Mouse (Mus musculus) hematopoietic multipotent progenitor cell, adult 10-12 weeks (in vitro differentiated cells): ENCODE results near the gene Hes7. TPM values are rescaled to one million over a fixed set of nuclear protein-coding genes. Genes with fewer than 3 reads are reported as not detected.

Source experiments
- polyA plus RNA-seq: library from polyadenylated mRNA; stranded (reverse); fragments of >175 nt; gene quantifications from 2 replicates; pipeline ENCODE4 v1.2.3, GENCODE M21; 2012; ENCODE audit warnings: low replicate concordance

Gene Hes7
- 0.33 and 2.2 TPM in 2 replicates for polyA plus RNA-seq

DNA sequence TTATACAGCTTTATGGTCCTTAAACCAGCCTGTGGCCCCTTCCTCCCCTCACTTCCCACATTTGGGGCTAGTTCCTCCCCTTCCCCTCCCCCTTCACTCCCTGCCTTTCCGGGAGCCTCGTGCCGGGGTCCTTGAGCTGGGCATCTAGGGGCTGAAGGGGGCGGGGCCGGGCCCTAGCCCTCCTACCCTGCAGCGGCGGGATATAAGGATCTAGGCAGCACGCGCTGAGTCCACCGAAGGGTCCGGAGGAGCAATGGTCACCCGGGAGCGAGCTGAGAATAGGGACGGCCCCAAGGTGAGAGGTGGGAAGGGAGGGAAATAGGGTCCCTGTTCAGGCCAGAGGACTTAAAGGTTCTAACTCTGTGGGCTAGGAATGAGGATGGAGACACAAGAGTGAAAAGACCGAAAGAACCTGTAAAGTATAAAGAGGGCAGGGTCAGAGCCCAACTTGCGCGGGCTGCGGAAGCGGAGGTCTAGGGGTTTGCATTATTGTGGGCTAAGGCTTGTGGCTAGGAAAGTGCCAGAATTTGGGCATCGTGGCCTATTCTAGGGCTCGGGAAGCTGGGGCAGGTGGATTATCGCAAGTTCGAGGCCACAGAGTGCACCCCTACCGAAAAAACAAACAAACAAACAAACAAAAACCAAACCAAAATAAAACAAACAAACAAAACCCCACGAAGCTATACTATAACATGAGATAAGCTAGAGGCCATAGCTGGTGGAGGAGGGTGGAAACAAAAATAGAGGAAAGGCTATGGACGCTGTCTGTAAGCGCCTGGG, at the start of gene Hes7:
Gene Hes7, plus strand, starts transcription at position 184 of the 780 bp plus-strand sequence.

DNA sequence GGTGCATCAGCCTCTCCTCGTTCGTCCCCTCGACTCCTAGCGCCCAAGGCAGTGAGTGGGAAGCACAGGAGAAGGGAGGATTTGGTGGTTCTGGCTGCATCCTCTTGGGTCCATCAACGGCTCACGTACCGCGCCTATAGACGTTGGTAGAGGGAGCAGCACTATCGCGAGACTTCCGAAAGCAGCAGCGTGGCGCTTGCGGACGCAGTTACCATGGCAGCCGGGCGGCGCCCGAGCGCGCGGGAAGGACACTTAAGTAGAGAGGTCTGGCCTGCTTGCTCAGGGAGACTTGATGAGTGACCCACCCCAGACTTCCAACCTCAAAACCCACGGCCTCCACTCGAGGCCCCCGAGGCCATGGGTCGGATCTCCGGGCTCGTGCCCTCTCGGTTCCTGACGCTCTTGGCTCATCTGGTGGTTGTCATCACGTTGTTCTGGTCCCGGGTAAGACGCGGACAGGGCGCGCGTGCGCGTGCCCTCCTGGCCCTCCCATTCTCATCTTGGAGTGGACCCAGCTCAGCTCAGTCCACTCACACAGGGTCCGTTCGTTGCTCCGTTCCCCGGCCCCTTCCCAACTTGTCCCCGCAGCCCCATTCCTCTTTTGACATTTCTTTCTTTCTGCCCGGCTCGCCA, 49.5 kb upstream of the Hes7 start, which contains the start of gene Tmem107:
Gene Tmem107, plus strand, starts transcription at position 217 of the 633 bp plus-strand sequence.

DNA sequence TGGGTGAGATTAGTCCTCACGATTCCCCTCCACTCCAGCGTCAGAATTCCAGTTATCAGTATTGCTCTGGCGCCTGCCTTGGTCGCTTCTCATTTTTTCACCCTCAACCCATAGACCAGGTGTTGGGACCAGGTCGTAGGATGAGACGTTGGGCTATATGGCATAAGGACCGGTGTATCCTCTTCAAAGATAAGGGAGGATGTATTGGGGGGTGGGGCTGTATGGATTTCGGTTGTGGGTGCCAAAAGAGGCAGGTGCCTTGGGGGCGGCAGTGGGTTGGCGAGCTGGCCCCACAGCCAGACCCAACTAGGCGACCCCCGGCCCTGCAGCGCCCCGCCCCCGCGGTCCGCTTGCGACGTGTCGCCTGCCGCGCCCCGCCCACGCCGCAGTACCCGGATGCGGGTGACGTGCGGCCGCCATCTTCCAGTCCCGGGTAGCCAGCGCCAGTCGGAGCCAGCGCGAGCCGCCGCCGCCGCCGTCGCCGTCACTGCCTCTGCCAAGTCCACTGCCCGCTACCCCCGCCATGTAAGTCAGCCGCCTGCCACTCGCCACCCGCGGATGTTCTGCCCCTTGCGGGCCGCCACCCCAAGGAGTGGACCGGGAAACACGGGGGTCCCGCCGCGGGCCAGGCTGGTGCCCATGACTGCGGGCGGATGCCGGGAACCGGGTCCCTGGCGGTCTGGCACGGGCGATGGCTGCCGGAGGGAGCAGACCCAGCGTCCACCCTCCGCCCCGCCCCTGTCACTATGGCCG, 31.9 kb upstream of the Hes7 start, which contains the start of gene Vamp2:
Gene Vamp2, plus strand, starts transcription at position 388 of the 753 bp plus-strand sequence.

DNA sequence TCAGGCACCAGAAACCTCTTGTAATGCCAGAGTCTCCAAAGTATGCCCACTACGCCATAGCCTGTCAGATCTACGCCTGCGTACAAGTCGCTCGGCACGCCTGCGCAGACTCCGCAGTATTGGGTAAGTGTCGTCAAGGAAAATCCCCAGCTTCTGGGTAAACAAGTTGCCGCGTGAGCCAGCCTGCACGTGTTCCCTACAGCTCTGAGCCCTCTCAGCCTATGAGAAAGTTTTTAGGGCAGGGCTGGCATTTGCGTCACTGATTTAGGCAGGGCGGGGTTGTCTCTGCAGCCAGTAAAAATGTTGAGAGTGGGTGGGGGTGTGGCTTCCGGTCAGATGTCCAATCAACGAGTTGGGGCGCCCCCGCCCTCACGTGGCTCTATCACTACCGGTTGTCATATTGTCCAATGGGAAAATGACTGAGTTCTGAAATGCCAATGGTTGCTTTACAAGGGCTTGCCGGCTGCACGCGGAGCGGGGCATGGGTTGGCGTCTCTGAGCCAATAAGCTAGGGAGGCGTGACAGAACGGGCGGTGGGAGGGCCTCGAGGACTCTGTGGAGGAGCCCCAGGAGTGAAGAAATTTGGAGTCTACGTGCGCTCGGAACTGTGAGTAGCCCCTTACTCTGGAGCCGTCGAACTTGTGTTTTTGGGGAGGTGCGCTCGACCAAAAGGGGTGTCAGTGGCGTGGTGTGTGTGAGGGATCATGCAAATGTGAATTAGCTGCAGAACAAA, 25.3 kb upstream of the Hes7 start, which contains the start of gene Per1:
Gene Per1, plus strand, starts transcription at position 521 of the 733 bp plus-strand sequence.

DNA sequence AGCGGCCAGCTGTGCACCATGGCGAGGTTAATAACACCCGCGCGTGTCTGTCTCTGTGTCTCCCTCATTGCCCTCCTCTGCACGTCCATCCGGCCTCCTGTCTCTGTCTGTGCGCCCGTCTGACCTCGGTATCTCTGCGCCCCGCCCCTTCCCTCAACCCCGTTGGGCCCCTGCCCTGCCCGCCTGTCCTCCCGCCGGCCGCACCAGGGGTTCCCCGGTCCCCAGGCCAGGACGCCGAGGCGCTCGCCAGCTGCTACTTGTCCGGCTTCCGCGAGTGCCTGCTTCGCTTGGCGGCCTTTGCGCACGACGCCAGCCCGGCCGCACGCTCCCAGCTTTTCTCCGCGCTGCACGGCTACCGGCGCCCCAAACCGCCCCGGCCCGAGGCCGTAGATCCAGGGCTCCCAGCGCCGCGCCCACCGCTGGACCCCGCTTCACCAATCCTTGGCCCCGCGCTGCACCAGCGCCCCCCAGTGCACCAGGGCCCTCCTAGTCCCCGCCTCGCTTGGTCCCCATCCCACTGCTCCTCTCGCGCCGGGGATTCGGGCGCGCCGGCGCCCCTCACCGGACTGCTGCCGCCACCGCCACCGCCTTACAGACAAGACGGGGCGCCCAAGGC, 2.2 kb downstream of the Hes7 start, which contains the start of gene 9130213A22Rik:
Gene 9130213A22Rik, minus strand, starts transcription at position 254 of the 616 bp plus-strand sequence.

DNA sequence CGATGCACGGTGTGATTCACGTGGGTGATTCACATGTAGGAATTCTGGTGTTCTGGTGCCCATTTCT, 5.5 kb downstream of the Hes7 start, which contains the start of gene Aloxe3:
Gene Aloxe3, plus strand, starts transcription at position 45 of the 67 bp plus-strand sequence.

DNA sequence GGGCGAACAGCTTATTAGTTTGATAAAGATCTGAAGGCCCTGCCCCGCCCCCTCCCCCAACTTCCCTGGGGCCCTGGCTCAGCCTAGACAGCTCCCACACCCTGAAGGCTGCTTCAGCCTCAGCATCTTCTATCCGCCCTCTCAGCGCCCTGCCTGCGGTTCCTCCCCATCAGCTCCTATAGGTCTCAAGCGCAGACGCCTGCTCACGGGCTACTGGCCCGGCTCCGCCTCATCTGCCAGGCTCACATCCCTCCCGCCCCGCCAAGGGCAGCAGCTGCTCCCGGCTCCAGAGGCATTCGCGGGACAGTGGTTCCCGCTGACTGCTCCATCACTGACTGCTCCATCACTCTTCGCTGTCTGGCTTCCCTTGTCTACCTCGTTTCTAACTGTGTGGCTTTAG, 36.6 kb downstream of the Hes7 start, which contains the start of gene Alox12b:
Gene Alox12b, plus strand, starts transcription at position 190 of the 400 bp plus-strand sequence.

Other genes starting within 250 kb of the Hes7 start
- gene Ndel1, start 248.5 kb upstream of the Hes7 start, polyA plus RNA-seq = 36.5 and 77.0 TPM in 2 replicates
- not detected in 2 replicates for gene Rnf222, start 231.9 kb upstream of the Hes7 start, polyA plus RNA-seq
- 7.7 and 20.4 TPM in 2 replicates for gene Rpl26, start 218.8 kb upstream of the Hes7 start, polyA plus RNA-seq
- gene Odf4, start 193.3 kb upstream of the Hes7 start, polyA plus RNA-seq = not detected in 2 replicates
- gene Arhgef15, start 162.9 kb upstream of the Hes7 start, polyA plus RNA-seq = 0.17 and 1.4 TPM in 2 replicates
- 3.6 and 3.7 TPM in 2 replicates for gene Slc25a35, start 152.3 kb upstream of the Hes7 start, polyA plus RNA-seq
- 1.9 and 4.5 TPM in 2 replicates for gene Rangrf, start 145.2 kb upstream of the Hes7 start, polyA plus RNA-seq
- gene Pfas, start 111.9 kb upstream of the Hes7 start, polyA plus RNA-seq = 6.7 and 16.4 TPM in 2 replicates
- gene Ctc1, start 104.5 kb upstream of the Hes7 start, polyA plus RNA-seq = 18.6 and 58.1 TPM in 2 replicates
- gene Aurkb, start 74.8 kb upstream of the Hes7 start, polyA plus RNA-seq = 25.7 and 39.4 TPM in 2 replicates
- gene Borcs6, start 60.7 kb upstream of the Hes7 start, polyA plus RNA-seq = 35.0 and 102 TPM in 2 replicates
- 6.0 and 14.2 TPM in 2 replicates for gene Tmem107, start 49.6 kb upstream of the Hes7 start, polyA plus RNA-seq
- gene Vamp2, start 31.9 kb upstream of the Hes7 start, polyA plus RNA-seq = 133 and 285 TPM in 2 replicates
- gene Per1, start 25.2 kb upstream of the Hes7 start, polyA plus RNA-seq = 32.9 and 51.0 TPM in 2 replicates
- 0.34 and 1.3 TPM in 2 replicates for gene 9130213A22Rik, start 2.2 kb downstream of the Hes7 start, polyA plus RNA-seq
- gene Aloxe3, start 5.5 kb downstream of the Hes7 start, polyA plus RNA-seq = 0.05 and 0.07 TPM in 2 replicates
- not detected in 2 replicates for gene Alox12b, start 36.6 kb downstream of the Hes7 start, polyA plus RNA-seq
- gene Alox8, start 77.4 kb downstream of the Hes7 start, polyA plus RNA-seq = 0.18 and 0.36 TPM in 2 replicates
- 0.03 TPM in 2 replicates for gene Gucy2e, start 116.6 kb downstream of the Hes7 start, polyA plus RNA-seq
- gene Cntrob, start 203.4 kb downstream of the Hes7 start, polyA plus RNA-seq = 16.1 and 37.7 TPM in 2 replicates
- gene Trappc1, start 203.6 kb downstream of the Hes7 start, polyA plus RNA-seq = 7.2 and 10.5 TPM in 2 replicates
- gene Kcnab3, start 205.9 kb downstream of the Hes7 start, polyA plus RNA-seq = 0.74 and 1.8 TPM in 2 replicates
- gene Rnf227, start 220.1 kb downstream of the Hes7 start, polyA plus RNA-seq = 1.8 and 6.5 TPM in 2 replicates
- 412 and 967 TPM in 2 replicates for gene Chd3, start 249.0 kb downstream of the Hes7 start, polyA plus RNA-seq